Mouse (Mus musculus): ENCODE results near the gene Tceanc. TPM values are rescaled to one million over a fixed set of nuclear protein-coding genes. Genes with fewer than 3 reads are reported as not detected.
A peak's percentile ranks its signal among the peaks of the same experiment; 100 is the strongest.

Tceanc gene
- total RNA-seq (2014; rRNA removed) = 3.7 and 4.5 TPM in 2 replicates
- polyA plus RNA-seq (2015; fragmentation: Nextera tagmentation; extraction: Ambion mirVana) = 3.9 and 4.0 TPM in 2 replicates

DNA sequence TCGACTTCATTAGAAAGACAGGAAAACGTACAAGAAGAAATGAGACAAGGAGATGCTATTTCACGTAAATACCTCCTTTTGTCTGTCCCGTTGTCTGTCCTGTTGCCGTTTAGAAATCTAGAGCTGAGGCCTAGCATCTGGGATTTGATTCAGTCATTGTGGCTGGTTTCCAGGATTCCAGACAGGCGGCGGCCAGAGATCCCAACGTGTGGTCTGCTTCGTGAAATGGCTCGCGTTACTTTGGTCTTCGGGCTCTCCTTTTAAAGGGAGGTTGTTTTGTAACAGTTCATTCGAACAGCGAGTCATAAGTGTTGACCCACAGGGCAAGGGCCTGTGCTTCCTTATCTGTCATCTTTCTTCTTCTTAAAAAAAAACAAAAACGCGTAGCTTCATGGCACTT is at the start of gene Tceanc:
TSS of gene Tceanc (minus strand) at position 223 of the 400 bp plus-strand sequence.
- ATAC-seq = no peak
- Histone ChIP-seq H3K27me3 (ENCODE audit: insufficient read depth, low read length) (no peaks in the 10 kb centered on the region), H3K9ac (replicated peaks; ENCODE audit: low read length) (no peak within 1 kb of the TSS), H3K4me1 (ENCODE audit: insufficient read depth, low read length) (no peaks in the 10 kb centered on the region), H3K4me3 (ENCODE audit: low read length) (no peak within 1 kb of the TSS), H3K9me3 (ENCODE audit: low read length) (no peaks in the 10 kb centered on the region), H3K36me3 (ENCODE audit: insufficient read depth, low read length) (no peaks in the 10 kb centered on the region), H3K27ac (no peak within 1 kb of the TSS), H3K4me2 (ENCODE audit: low read depth, low read length) (no peak within 1 kb of the TSS)
- no peak for TF ChIP-seq CTCF (IDR thresholded peaks at IDR 0.05; ENCODE audit: low read depth)
- WGBS = 64% methylated on average over 16 of the region's 16 CpGs
- peak; percentile 14 for DNase-seq (ENCODE audit: low spot score)

DNA sequence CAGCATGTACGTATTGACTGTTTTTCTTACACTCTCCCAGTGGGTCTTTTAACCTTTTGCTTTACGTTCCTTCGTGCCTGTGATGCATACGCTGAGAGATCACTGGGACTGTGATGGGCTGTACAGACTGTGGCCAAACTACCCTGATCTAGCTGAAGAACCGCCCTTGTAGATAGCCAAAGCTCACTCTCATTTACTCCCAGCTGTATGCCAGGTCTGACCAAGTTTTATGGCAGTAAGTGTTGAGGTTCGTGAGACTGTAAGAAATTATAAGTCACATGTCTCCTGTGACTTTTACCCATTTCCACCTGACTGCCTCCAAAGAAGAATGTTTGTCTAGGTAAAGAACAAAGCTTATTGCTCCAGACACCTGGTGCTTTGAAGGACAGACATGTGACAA is 47.6 kb upstream of the Tceanc start:
- Histone ChIP-seq H3K9ac (replicated peaks; ENCODE audit: low read length) (no peak overlapping the region), H3K27ac (no peak overlapping the region), H3K9me3 (ENCODE audit: low read length) (no peaks in the 10 kb centered on the region), H3K4me1 (ENCODE audit: insufficient read depth, low read length) (no peaks in the 10 kb centered on the region), H3K4me2 (ENCODE audit: low read depth, low read length) (no peak overlapping the region), H3K36me3 (ENCODE audit: insufficient read depth, low read length) (no peaks in the 10 kb centered on the region), H3K27me3 (ENCODE audit: insufficient read depth, low read length) (no peaks in the 10 kb centered on the region), H3K4me3 (ENCODE audit: low read length) (no peak overlapping the region)
- ATAC-seq = no peak
- no peak for DNase-seq (ENCODE audit: low spot score)
- 92% methylated on average over 6 of the region's 6 CpGs for WGBS
- TF ChIP-seq CTCF (IDR thresholded peaks at IDR 0.05; ENCODE audit: low read depth) = no peak

DNA sequence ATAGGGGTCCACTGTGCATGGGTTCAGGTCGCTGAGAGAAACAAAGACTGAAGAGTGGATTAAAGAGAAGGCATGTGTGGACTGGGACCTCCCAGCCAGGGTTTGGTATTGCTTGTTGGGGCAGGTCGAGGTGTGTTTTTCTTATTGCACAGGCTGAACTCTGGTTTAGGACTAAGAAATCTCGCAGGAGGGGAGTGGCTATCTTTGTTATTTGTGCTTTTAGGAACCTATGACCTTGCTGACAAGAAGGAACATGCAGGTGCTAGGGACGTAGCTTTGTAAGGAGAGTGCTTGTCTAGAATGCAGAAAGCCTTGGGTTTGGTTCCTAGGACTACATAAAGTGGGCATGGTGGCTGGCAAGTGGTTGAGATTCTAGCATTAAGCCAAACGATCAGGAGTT is 47.0 kb upstream of the Tceanc start:
- 73% methylated on average over 5 of the region's 5 CpGs for WGBS
- Histone ChIP-seq H3K9ac (replicated peaks; ENCODE audit: low read length) (no peak overlapping the region), H3K4me2 (ENCODE audit: low read depth, low read length) (no peak overlapping the region), H3K4me1 (ENCODE audit: insufficient read depth, low read length) (no peaks in the 10 kb centered on the region), H3K36me3 (ENCODE audit: insufficient read depth, low read length) (no peaks in the 10 kb centered on the region), H3K27ac (no peak overlapping the region), H3K27me3 (ENCODE audit: insufficient read depth, low read length) (no peaks in the 10 kb centered on the region), H3K4me3 (ENCODE audit: low read length) (no peak overlapping the region), H3K9me3 (ENCODE audit: low read length) (no peaks in the 10 kb centered on the region)
- no peak for TF ChIP-seq CTCF (IDR thresholded peaks at IDR 0.05; ENCODE audit: low read depth)
- ATAC-seq (no peak), DNase-seq (ENCODE audit: low spot score) (no peak)

DNA sequence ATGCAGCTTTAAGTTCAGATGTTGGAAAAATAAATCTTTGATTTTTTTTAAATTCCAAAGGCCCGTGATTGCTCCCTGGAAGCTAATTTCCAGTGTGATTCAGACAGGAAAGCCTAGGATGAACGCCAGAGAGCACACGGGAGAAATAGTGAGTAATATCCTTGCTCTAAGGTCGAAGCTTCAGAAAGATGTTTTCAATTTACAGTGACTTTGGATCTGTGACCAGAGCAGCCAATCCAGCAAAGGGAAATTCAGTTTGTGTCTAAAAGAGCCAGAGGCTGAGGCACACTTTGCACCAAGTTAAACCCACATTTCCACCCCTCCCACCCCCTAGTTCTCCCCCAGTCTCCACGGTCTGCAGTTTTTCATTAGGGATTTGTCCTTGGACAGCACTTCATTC is 46.5 kb upstream of the Tceanc start:
- H3K4me2 ChIP-seq (ENCODE audit: low read depth, low read length) = no peak overlapping the region
- H3K9ac ChIP-seq (replicated peaks; ENCODE audit: low read length) = no peak overlapping the region
- DNase-seq (ENCODE audit: low spot score) (no peak), ATAC-seq (no peak)
- no peaks in the 10 kb centered on the region for H3K36me3 ChIP-seq (ENCODE audit: insufficient read depth, low read length)
- no peak for TF ChIP-seq CTCF (IDR thresholded peaks at IDR 0.05; ENCODE audit: low read depth)
- WGBS = 72% methylated on average over 5 of the region's 5 CpGs
- H3K27ac ChIP-seq = no peak overlapping the region
- no peaks in the 10 kb centered on the region for H3K9me3 ChIP-seq (ENCODE audit: low read length)
- no peaks in the 10 kb centered on the region for H3K27me3 ChIP-seq (ENCODE audit: insufficient read depth, low read length)
- H3K4me3 ChIP-seq (ENCODE audit: low read length) = no peak overlapping the region
- no peaks in the 10 kb centered on the region for H3K4me1 ChIP-seq (ENCODE audit: insufficient read depth, low read length)

DNA sequence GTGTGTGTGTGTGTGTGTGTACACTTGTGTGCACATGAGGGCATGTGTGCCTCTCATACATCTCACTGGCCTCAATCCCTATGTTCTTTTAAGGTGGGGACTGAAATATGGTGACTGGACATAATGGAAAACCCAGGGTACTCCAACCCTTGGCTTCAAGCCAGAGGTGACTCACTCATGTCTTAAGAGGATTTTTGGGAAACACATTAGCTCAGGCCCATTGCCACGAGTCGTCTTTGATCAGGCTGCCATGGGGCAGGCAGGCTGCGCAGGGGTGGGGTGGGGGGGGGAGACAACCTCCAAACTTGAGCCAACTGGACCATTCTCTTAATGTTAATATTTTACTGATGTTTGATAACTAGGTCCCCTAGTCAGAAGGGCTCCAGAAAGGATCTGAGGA is 41.0 kb upstream of the Tceanc start:
- no peak overlapping the region for H3K9ac ChIP-seq (replicated peaks; ENCODE audit: low read length)

DNA sequence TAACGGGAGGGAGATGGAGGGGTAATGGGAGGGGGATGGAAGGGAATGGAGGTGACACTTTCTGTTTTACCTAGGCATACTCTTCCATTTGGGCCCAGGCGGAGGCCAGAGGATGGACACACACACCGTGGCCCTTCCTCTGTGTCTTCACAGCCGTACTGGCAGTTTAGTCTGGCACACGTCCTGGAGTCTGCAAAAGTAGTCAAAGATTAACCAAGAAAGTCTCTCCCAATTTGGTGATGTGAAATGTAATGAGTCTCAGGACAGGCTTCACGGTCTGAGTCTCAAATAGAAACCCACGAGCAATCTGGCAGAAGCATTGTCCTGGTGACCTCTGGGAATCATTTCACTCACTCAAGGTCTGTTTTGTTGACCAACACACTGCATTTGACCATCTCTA is 34.0 kb upstream of the Tceanc start:
- Histone ChIP-seq H3K27me3 (ENCODE audit: insufficient read depth, low read length) (no peaks in the 10 kb centered on the region), H3K9me3 (ENCODE audit: low read length) (no peaks in the 10 kb centered on the region), H3K4me3 (ENCODE audit: low read length) (no peak overlapping the region), H3K36me3 (ENCODE audit: insufficient read depth, low read length) (no peaks in the 10 kb centered on the region), H3K4me2 (ENCODE audit: low read depth, low read length) (no peak overlapping the region), H3K27ac (no peak overlapping the region), H3K4me1 (ENCODE audit: insufficient read depth, low read length) (no peaks in the 10 kb centered on the region), H3K9ac (replicated peaks; ENCODE audit: low read length) (no peak overlapping the region)
- TF ChIP-seq CTCF (IDR thresholded peaks at IDR 0.05; ENCODE audit: low read depth) = no peak
- WGBS = 88% methylated on average over 7 of the region's 7 CpGs
- DNase-seq (ENCODE audit: low spot score) (no peak), ATAC-seq (no peak)

More for the DNA sequence above, 41.0 kb upstream of the Tceanc start:
- WGBS = 49% methylated on average over 3 of the region's 3 CpGs
- Histone ChIP-seq H3K4me3 (ENCODE audit: low read length) (no peak overlapping the region), H3K4me1 (ENCODE audit: insufficient read depth, low read length) (no peaks in the 10 kb centered on the region), H3K27ac (no peak overlapping the region), H3K36me3 (ENCODE audit: insufficient read depth, low read length) (no peaks in the 10 kb centered on the region), H3K9me3 (ENCODE audit: low read length) (no peaks in the 10 kb centered on the region), H3K4me2 (ENCODE audit: low read depth, low read length) (no peak overlapping the region), H3K27me3 (ENCODE audit: insufficient read depth, low read length) (no peaks in the 10 kb centered on the region)
- no peak for TF ChIP-seq CTCF (IDR thresholded peaks at IDR 0.05; ENCODE audit: low read depth)
- DNase-seq (ENCODE audit: low spot score) = peak; percentile 6
- ATAC-seq = no peak

DNA sequence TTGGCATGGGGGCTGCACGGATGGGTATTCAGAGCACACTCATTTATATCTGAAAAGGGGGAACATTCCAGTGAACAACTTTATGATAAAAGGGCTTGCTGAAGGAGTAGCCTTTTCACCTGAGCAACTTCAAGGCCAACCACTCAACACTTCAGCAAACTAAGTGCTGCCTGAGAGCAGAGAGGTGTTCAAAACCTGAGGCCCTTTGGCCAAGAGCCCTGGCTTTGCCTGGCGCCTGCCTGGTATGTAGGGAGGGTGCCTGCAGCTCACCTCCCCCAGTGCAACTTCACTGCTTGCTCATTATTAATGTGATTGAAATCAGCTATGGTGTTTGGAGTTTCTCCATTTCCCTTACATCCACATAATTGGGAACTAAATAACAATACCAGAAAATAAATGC is 28.1 kb upstream of the Tceanc start:
- 76% methylated on average over 2 of the region's 2 CpGs for WGBS
- Histone ChIP-seq H3K36me3 (ENCODE audit: insufficient read depth, low read length) (no peaks in the 10 kb centered on the region), H3K4me3 (ENCODE audit: low read length) (no peak overlapping the region), H3K9me3 (ENCODE audit: low read length) (no peaks in the 10 kb centered on the region), H3K27ac (no peak overlapping the region), H3K27me3 (ENCODE audit: insufficient read depth, low read length) (no peaks in the 10 kb centered on the region), H3K9ac (replicated peaks; ENCODE audit: low read length) (no peak overlapping the region), H3K4me1 (ENCODE audit: insufficient read depth, low read length) (no peaks in the 10 kb centered on the region), H3K4me2 (ENCODE audit: low read depth, low read length) (no peak overlapping the region)
- ATAC-seq (no peak), DNase-seq (ENCODE audit: low spot score) (no peak)
- TF ChIP-seq CTCF (IDR thresholded peaks at IDR 0.05; ENCODE audit: low read depth) = no peak

Data from hindbrain, postnatal 0 days (tissue).